Mouse (Mus musculus) midbrain, embryonic 12.5 days (tissue): ENCODE results near the gene Ndufa1. TPM values are rescaled to one million over a fixed set of nuclear protein-coding genes. Genes with fewer than 3 reads are reported as not detected.
A peak's percentile ranks its signal among the peaks of the same experiment; 100 is the strongest.
"Not testable (repeated sequence)": the region's sequence is repeated elsewhere in the genome, so short reads cannot be mapped to it uniquely, and the experiment has no call there.

ENCODE experiments used
- ATAC-seq: fragments of 200-750 bp; cut with Nextera tagmentation; 2 replicates; pipeline ENCODE4 v1.8.0; 2017; ENCODE audit warnings: low read depth, moderate TSS enrichment, moderate library complexity; ENCODE audit not compliant: low FRiP score
- H3K27ac ChIP-seq: fragments of 300-500 bp; sonication (generic); replicated peaks from 2 replicates; pipeline ENCODE4 v1.5.1; 2016; ENCODE audit warnings: mild to moderate bottlenecking
- H3K27me3 ChIP-seq: fragments of 300-500 bp; sonication (generic); 2 replicates; pipeline ENCODE4 v1.6.1; 2016; ENCODE audit warnings: mild to moderate bottlenecking
- H3K36me3 ChIP-seq: fragments of 300-500 bp; sonication (generic); 2 replicates; pipeline ENCODE4 v1.6.1; 2016
- H3K4me1 ChIP-seq: fragments of 300-500 bp; sonication (generic); 2 replicates; pipeline ENCODE4 v1.6.1; 2016
- H3K4me2 ChIP-seq: fragments of 300-500 bp; sonication (generic); replicated peaks from 2 replicates; pipeline ENCODE4 v1.6.1; 2016; ENCODE audit warnings: mild to moderate bottlenecking, moderate library complexity
- H3K4me3 ChIP-seq: fragments of 300-500 bp; sonication (generic); 2 replicates; pipeline ENCODE4 v1.5.1; 2016; ENCODE audit warnings: mild to moderate bottlenecking
- H3K9ac ChIP-seq: fragments of 300-500 bp; sonication (generic); replicated peaks from 2 replicates; pipeline ENCODE4 v1.6.1; 2016; ENCODE audit warnings: mild to moderate bottlenecking, moderate library complexity
- H3K9me3 ChIP-seq: fragments of 300-500 bp; sonication (generic); 2 replicates; pipeline ENCODE4 v1.6.1; 2016; ENCODE audit warnings: mild to moderate bottlenecking
- WGBS: fragments of 180-500 bp; shearing (Covaris S2); methylation state at CpG from one replicate; pipeline ENCODE4 v1.1.7; 2016; 5-methylcytosine and 5-hydroxymethylcytosine counted together
- polyA plus RNA-seq: library from polyadenylated mRNA; unstranded; fragments of >200 nt; fragmentation: Nextera tagmentation; extraction: Ambion mirVana; gene quantifications from 2 replicates; pipeline ENCODE4 v1.2.1, GENCODE M21; 2016

The Ndufa1 gene
- polyA plus RNA-seq = 412 and 415 TPM in 2 replicates

DNA sequence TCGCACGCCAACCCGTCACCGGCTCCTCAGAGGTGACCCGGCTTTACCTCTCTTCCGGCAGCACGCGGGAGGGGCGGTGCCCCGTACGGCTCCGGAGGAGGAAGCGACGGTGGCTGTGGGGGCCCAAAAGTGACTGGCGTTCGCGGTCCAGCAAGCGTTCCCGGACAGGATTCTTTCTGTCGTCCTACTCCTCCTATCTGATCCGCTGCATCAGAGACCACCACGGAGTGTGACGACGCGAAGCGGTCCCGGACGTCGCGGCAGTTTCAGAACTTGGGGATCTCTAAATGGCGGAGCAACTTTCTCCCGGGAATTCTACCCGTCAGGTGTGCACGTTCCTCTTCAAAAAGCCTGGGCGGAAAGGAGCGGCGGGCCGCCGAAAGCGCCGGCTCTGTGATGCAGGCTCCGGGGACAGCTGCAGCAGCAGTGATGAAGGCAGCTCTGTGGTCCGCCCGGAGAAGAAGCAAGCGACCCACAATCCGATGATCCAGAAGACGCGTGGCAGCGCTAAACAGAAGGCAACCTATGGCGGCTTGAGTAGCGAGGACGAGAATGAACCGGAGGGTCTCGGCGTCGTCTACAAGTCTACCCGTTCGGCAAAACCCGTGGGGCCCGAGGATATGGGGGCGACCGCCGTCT is at the start of gene Ndufa1, which contains the start of gene Rnf113a1:
TSS of gene Ndufa1 (minus strand) at position 59 of the 639 bp plus-strand sequence.
TSS of gene Rnf113a1 (plus strand) at position 141 of the 639 bp plus-strand sequence.
- peak within 1 kb of the TSS; percentile 73 for H3K27ac ChIP-seq
- WGBS = 18% methylated on average over 63 of the region's 63 CpGs
- peak within 1 kb of the TSS; percentile 55 for H3K4me2 ChIP-seq
- peak within 1 kb of the TSS; percentile 54 for H3K4me3 ChIP-seq
- H3K9me3 ChIP-seq = no peaks in the 10 kb centered on the region
- no peaks in the 10 kb centered on the region for H3K4me1 ChIP-seq
- H3K27me3 ChIP-seq = no peaks in the 10 kb centered on the region
- H3K36me3 ChIP-seq = no peaks in the 10 kb centered on the region
- H3K9ac ChIP-seq = peak within 1 kb of the TSS; percentile 59
- ATAC-seq = peak; percentile 92

GRCm38 (mm10) chrX:37222158-37222557 is 31.2 kb upstream of the Ndufa1 start, which contains the start of gene Rhox1:
TSS of gene Rhox1 (minus strand) at chrX:37222258.
- not testable (repeated sequence) for H3K9ac ChIP-seq, H3K36me3 ChIP-seq, H3K9me3 ChIP-seq, H3K4me3 ChIP-seq, ATAC-seq, H3K4me2 ChIP-seq, H3K27ac ChIP-seq, H3K4me1 ChIP-seq, H3K27me3 ChIP-seq
- 91% methylated on average over 1 of the region's 1 CpGs for WGBS

GRCm38 (mm10) chrX:37210941-37211340 is 20.0 kb upstream of the Ndufa1 start, which contains the start of gene Gm9:
TSS of gene Gm9 (minus strand) at chrX:37211041.
- Histone ChIP-seq H3K4me3 (no peak within 1 kb of the TSS), H3K9me3 (no peaks in the 10 kb centered on the region), H3K27me3 (no peaks in the 10 kb centered on the region), H3K27ac (no peak within 1 kb of the TSS), H3K9ac (no peak within 1 kb of the TSS), H3K4me1 (no peaks in the 10 kb centered on the region), H3K4me2 (no peak within 1 kb of the TSS), H3K36me3 (no peaks in the 10 kb centered on the region)
- no peak for ATAC-seq
- 83% methylated on average over 10 of the region's 10 CpGs for WGBS

DNA sequence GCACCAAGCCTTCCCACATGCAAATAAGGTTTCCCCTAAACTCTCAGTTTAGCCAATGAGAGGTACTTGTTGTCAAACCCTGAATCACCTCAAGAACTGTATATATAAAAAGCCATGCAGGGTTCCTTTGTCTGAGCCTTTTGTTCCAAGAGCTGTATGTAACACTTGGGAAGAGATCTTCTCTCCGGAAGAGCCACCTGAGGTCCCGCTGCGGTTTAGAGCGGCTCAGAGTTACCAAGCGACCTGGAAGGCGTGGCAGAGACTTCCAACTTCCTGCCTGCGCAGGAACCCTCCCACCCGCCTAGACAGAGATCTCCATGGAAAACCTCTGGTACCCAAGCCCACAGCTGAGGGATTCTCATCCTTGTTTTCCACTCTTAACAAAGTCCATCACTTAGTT is 7.7 kb upstream of the Ndufa1 start:
- Histone ChIP-seq H3K9ac (no peak overlapping the region), H3K27me3 (no peaks in the 10 kb centered on the region), H3K27ac (no peak overlapping the region), H3K4me2 (no peak overlapping the region), H3K36me3 (no peaks in the 10 kb centered on the region), H3K4me1 (no peaks in the 10 kb centered on the region), H3K9me3 (no peaks in the 10 kb centered on the region), H3K4me3 (no peak overlapping the region)
- ATAC-seq = no peak
- WGBS = 57% methylated on average over 8 of the region's 8 CpGs

DNA sequence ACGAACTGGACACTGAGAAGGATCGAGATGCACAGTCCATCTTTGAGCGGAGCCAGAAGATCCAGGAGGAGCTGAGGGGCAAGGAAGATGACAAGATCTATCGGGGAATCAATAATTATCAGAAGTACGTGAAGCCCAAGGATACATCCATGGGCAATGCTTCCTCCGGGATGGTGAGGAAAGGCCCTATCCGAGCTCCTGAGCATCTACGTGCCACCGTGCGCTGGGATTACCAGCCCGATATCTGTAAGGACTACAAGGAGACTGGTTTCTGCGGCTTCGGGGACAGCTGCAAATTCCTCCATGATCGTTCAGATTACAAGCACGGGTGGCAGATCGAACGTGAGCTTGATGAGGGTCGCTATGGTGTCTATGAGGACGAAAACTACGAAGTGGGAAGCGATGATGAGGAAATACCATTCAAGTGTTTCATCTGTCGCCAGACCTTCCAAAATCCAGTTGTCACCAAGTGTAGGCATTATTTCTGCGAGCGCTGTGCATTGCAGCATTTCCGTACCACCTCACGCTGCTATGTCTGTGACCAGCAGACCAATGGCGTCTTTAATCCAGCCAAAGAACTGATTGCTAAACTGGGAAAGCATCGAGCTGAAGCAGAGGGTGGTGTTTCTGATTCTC is 899 bp upstream of the Ndufa1 start:
- Histone ChIP-seq H3K4me3 (peak overlapping the region; percentile 54), H3K4me1 (no peaks in the 10 kb centered on the region), H3K9ac (peak overlapping the region; percentile 59), H3K9me3 (no peaks in the 10 kb centered on the region), H3K4me2 (peak overlapping the region; percentile 55), H3K27ac (peak overlapping the region; percentile 73; the same call in 1 of the 2 replicates), H3K27me3 (no peaks in the 10 kb centered on the region), H3K36me3 (no peaks in the 10 kb centered on the region)
- WGBS = 31% methylated on average over 28 of the region's 28 CpGs
- no peak for ATAC-seq

DNA sequence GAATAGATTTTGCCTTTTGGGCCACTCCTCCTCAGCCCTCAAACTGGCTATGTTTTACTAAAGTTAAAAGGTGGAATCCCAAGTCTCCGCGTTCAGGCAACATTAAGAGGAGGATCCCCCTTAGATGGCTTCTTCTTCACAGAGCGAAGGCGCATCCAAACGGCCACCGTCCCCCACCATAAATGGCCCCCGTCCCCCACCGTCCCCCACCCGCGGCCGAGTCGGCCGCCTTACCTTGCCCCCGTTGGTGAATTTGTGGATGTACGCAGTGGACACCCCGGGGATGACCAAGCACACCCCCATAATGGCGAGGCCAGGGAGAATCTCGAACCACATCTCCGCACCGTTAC is 233 bp downstream of the Ndufa1 start:
- no peaks in the 10 kb centered on the region for H3K4me1 ChIP-seq
- H3K9ac ChIP-seq = peak overlapping the region; percentile 47
- peak overlapping the region; percentile 55 for H3K4me2 ChIP-seq
- WGBS = 26% methylated on average over 20 of the region's 20 CpGs
- H3K36me3 ChIP-seq = no peaks in the 10 kb centered on the region
- H3K27me3 ChIP-seq = no peaks in the 10 kb centered on the region
- no peaks in the 10 kb centered on the region for H3K9me3 ChIP-seq
- H3K27ac ChIP-seq = no peak overlapping the region
- no peak for ATAC-seq
- H3K4me3 ChIP-seq = peak overlapping the region; percentile 54

- not testable (repeated sequence) for H3K27me3 ChIP-seq, H3K9ac ChIP-seq, H3K27ac ChIP-seq, H3K4me3 ChIP-seq, H3K4me1 ChIP-seq, H3K4me2 ChIP-seq, ATAC-seq, H3K36me3 ChIP-seq, H3K9me3 ChIP-seq
- 79% methylated on average over 8 of the region's 8 CpGs for WGBS
Measured at GRCm38 (mm10) chrX:37184401-37184800, 6.6 kb downstream of the Ndufa1 start.

DNA sequence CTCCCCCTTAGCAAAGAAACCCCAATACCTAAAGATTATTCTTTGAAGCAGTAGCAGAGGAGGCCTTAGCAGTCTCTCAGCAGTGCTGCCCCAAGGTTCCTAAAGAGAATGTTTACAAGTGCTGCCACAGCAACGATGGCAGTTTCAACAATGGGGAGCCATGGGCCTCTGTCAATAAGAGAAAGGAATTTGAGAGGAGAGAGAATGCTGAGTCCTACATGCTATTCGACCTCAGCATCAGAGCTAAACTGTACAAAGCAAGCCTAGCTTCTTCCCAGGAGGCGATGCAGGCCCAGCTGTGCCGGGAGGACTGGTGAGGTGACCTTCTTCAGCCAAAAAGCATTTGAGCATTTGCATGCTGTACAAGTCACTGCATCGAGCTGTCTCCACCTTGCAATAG is 22.2 kb downstream of the Ndufa1 start, which contains the start of gene Akap14:
TSS of gene Akap14 (minus strand) at position 101 of the 400 bp plus-strand sequence.
- Histone ChIP-seq H3K4me3 (no peak within 1 kb of the TSS), H3K27me3 (no peaks in the 10 kb centered on the region), H3K9me3 (no peaks in the 10 kb centered on the region), H3K27ac (no peak within 1 kb of the TSS), H3K9ac (no peak within 1 kb of the TSS), H3K4me1 (no peaks in the 10 kb centered on the region), H3K36me3 (no peaks in the 10 kb centered on the region), H3K4me2 (no peak within 1 kb of the TSS)
- 43% methylated on average over 5 of the region's 5 CpGs for WGBS
- ATAC-seq = no peak

- Histone ChIP-seq H3K4me3 (no peak overlapping the region), H3K36me3 (no peaks in the 10 kb centered on the region), H3K9me3 (no peaks in the 10 kb centered on the region), H3K9ac (no peak overlapping the region), H3K4me1 (no peaks in the 10 kb centered on the region), H3K27ac (no peak overlapping the region), H3K4me2 (no peak overlapping the region), H3K27me3 (no peaks in the 10 kb centered on the region)
- WGBS = 43% methylated on average over 3 of the region's 3 CpGs
- ATAC-seq = no peak
Measured at GRCm38 (mm10) chrX:37167085-37167484, 23.9 kb downstream of the Ndufa1 start.

GRCm38 (mm10) chrX:37163115-37163514 is 27.8 kb downstream of the Ndufa1 start:
- WGBS = 74% methylated on average over 18 of the region's 18 CpGs
- Histone ChIP-seq H3K36me3 (no peaks in the 10 kb centered on the region), H3K9ac (no peak overlapping the region), H3K27ac (no peak overlapping the region), H3K4me1 (no peaks in the 10 kb centered on the region), H3K4me2 (no peak overlapping the region), H3K9me3 (no peaks in the 10 kb centered on the region), H3K4me3 (no peak overlapping the region), H3K27me3 (no peaks in the 10 kb centered on the region)
- ATAC-seq = no peak

DNA sequence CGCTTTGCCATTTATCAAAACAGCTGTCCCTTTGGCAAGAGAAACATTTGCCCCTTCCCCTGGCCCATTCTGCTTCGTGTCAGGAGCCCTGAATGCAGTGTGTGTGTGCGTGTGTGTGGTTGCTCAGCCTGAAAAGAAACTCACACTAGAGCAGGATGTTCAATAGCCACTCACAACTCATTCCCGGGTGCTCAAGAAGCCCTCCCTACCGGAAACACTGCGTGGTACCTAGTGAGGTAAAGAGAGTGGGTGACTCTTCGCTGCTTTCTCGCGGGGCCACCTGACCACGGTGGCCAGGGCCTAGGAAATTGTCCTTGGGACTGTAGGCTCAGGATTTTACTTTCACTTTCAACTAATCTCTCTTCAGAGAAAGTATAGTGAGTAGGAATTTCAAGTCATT is 29.8 kb downstream of the Ndufa1 start:
- Histone ChIP-seq H3K4me2 (no peak overlapping the region), H3K4me1 (no peaks in the 10 kb centered on the region), H3K27me3 (no peaks in the 10 kb centered on the region), H3K9ac (no peak overlapping the region), H3K9me3 (no peaks in the 10 kb centered on the region), H3K36me3 (no peaks in the 10 kb centered on the region), H3K27ac (no peak overlapping the region), H3K4me3 (no peak overlapping the region)
- WGBS = 77% methylated on average over 10 of the region's 10 CpGs
- no peak for ATAC-seq

DNA sequence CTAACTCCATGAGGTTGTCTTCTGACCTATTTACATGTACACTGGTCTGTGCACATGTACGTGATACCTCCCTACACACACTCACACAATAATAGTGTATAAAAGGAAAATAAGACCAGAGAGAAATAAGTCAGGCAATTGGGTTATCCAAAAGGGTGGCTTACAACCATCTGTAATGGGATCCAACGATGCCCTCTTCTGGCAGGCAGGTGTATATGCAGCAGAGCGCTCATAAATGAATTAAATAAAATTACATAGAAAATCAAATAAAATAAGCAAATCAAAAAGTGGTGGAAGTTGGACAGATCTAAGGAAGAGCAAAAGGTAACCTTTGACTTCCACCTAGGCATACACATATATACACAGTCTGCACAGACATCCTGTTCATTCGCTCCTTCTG is 33.1 kb downstream of the Ndufa1 start:
- H3K4me2 ChIP-seq = no peak overlapping the region
- no peak overlapping the region for H3K4me3 ChIP-seq
- H3K27me3 ChIP-seq = no peaks in the 10 kb centered on the region
- peaks cover 8% of the 10 kb centered on the region for H3K36me3 ChIP-seq
- H3K9me3 ChIP-seq = no peaks in the 10 kb centered on the region
- no peak for ATAC-seq
- H3K27ac ChIP-seq = no peak overlapping the region
- no peak overlapping the region for H3K9ac ChIP-seq
- H3K4me1 ChIP-seq = no peaks in the 10 kb centered on the region
- WGBS = 66% methylated on average over 4 of the region's 4 CpGs
